Mouse (Mus musculus) bone marrow macrophage, adult 2 months (primary cell): Measurements from ENCODE around the gene Zfp646.

Experiments used
- CTCF ChIP-seq: IDR thresholded peaks from 2 replicates; pipeline ENCODE4 v1.5.1; 2012; ENCODE audit warnings: low read depth, mild to moderate bottlenecking, low read length, moderate library complexity
- POLR2A ChIP-seq: IDR thresholded peaks from 2 replicates; pipeline ENCODE4 v1.6.1; 2012; ENCODE audit warnings: mild to moderate bottlenecking, low read depth, low read length, borderline replicate concordance

DNA sequence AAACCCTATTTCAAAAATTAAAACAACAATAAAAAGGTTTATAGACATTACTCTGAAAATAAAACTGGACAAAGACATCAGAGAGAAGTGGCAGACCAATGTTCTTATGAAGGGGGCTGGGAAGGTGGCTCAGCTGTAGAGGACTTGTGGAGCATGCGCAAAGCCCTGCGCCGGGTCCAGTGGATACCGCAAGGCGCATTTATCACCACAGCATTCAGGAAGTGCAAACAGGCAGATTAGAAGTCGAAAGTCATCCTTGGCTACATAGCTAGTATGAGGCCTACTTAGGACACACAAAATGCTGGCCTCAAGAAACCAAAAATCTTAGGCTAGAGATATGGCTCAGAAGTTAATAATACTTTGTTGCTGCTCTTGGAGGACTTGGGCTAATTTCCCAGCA is 17.8 kb upstream of the Zfp646 start:
- TF ChIP-seq CTCF: no peak
- TF ChIP-seq POLR2A: no peak
